Comparison of ENCODE assay signal across 16 mouse cellular contexts in genomic region chr7:92758067-92758466, GRCm38 (mm10).
"Had no signal": no experiment of that assay in that cellular context is flagged by ENCODE, and none has a peak within 500 bp of the region (broad histone marks: within the 10 kb centered on the region; RNA-seq: fewer than 3 reads in every experiment).

No protein-coding gene starts in this region.

- H3K36me3 ChIP-seq: kidney, embryonic 15.5 days; limb, embryonic 15.5 days; liver, embryonic 12.5 days; midbrain, embryonic 15.5 days; neural tube, embryonic 13.5 days; stomach, embryonic 15.5 days had no signal

- ATAC-seq: liver, embryonic 12.5 days; midbrain, embryonic 15.5 days had no signal

- H3K27ac ChIP-seq: kidney, embryonic 15.5 days; left cerebral cortex, adult 2 months; limb, embryonic 15.5 days; liver, embryonic 12.5 days; macrophage; midbrain, embryonic 15.5 days; neural tube, embryonic 13.5 days; stomach, embryonic 15.5 days had no signal

- H3K27me3 ChIP-seq: kidney, embryonic 15.5 days; limb, embryonic 15.5 days; liver, embryonic 12.5 days; midbrain, embryonic 15.5 days; neural tube, embryonic 13.5 days; stomach, embryonic 15.5 days had no signal

- H3K4me1 ChIP-seq: kidney, embryonic 15.5 days; limb, embryonic 15.5 days; liver, embryonic 12.5 days; megakaryocyte, embryonic 14.5 days; midbrain, embryonic 15.5 days; neural tube, embryonic 13.5 days; stomach, embryonic 15.5 days had no signal

- H3K4me3 ChIP-seq: kidney, embryonic 15.5 days; left cerebral cortex, adult 2 months; limb, embryonic 15.5 days; liver, embryonic 12.5 days; megakaryocyte, embryonic 14.5 days; midbrain, embryonic 15.5 days; neural tube, embryonic 13.5 days; stomach, embryonic 15.5 days had no signal

- H3K9me3 ChIP-seq: kidney, embryonic 15.5 days; limb, embryonic 15.5 days; liver, embryonic 12.5 days; megakaryocyte, embryonic 14.5 days; midbrain, embryonic 15.5 days; neural tube, embryonic 13.5 days; stomach, embryonic 15.5 days had no signal

- H3K9ac ChIP-seq: kidney, embryonic 15.5 days; limb, embryonic 15.5 days; liver, embryonic 12.5 days; lung, embryonic 14.5 days; midbrain, embryonic 15.5 days; neural tube, embryonic 13.5 days; stomach, embryonic 15.5 days had no signal

- DNase-seq: kidney, postnatal 25 days; lung, embryonic 14.5 days; lung, postnatal 14 days; retina, postnatal 1 day; thymus, adult 2 months; thymus, postnatal 25 days had no signal

- H3K4me2 ChIP-seq: kidney, embryonic 15.5 days; limb, embryonic 15.5 days; liver, embryonic 12.5 days; lung, embryonic 14.5 days; midbrain, embryonic 11.5 days; midbrain, embryonic 15.5 days; neural tube, embryonic 13.5 days; stomach, embryonic 15.5 days had no signal
